Mouse (Mus musculus) bone marrow, adult 2 months (tissue): Measurements from ENCODE around the gene Crabp2. TPM values are rescaled to one million over a fixed set of nuclear protein-coding genes. Genes with fewer than 3 reads are reported as not detected.

ENCODE experiments used
- H3K27ac ChIP-seq: fragments of 200-500 bp; 2 replicates; pipeline ENCODE4 v1.5.1; 2012; ENCODE audit warnings: low read depth, mild to moderate bottlenecking, control low read depth, inconsistent platforms, low read length; ENCODE audit not compliant: control insufficient read depth, poor library complexity, insufficient read depth
- H3K4me1 ChIP-seq: fragments of 200-500 bp; 2 replicates; pipeline ENCODE4 v1.6.1; 2011; ENCODE audit warnings: low read length; ENCODE audit not compliant: control insufficient read depth, insufficient read depth
- H3K4me3 ChIP-seq: fragments of 200-500 bp; replicated peaks from 2 replicates; pipeline ENCODE3; 2011; ENCODE audit warnings: mild to moderate bottlenecking, low read depth, low read length, control low read depth; ENCODE audit not compliant: control insufficient read depth
- CTCF ChIP-seq: fragments of 200-500 bp; IDR thresholded peaks from 2 replicates; pipeline ENCODE4 v1.5.1; 2011; ENCODE audit warnings: low read length, control low read depth; ENCODE audit not compliant: control insufficient read depth, insufficient read depth
- POLR2A ChIP-seq: fragments of 200-500 bp; IDR thresholded peaks from 2 replicates; pipeline ENCODE4 v1.6.1; 2011; ENCODE audit warnings: low read depth, mild to moderate bottlenecking, control low read depth, low read length, borderline replicate concordance; ENCODE audit not compliant: control insufficient read depth
- WGBS: fragments of 180-500 bp; shearing (Covaris S2); methylation state at CpG from one replicate; pipeline ENCODE4 v1.1.7; 2018; 5-methylcytosine and 5-hydroxymethylcytosine counted together
- polyA plus RNA-seq: library from polyadenylated mRNA; stranded (reverse); fragments of >200 nt; gene quantifications from 2 replicates; pipeline ENCODE4 v1.2.4, GENCODE M21; 2011; ENCODE audit warnings: low replicate concordance; ENCODE audit not compliant: missing spikeins, insufficient read depth, insufficient read length

Crabp2 gene
- polyA plus RNA-seq, 1 experiment, result 3.3 TPM

GRCm38 (mm10) chr3:88000816-88001595 lies 52.5 kb downstream of the Crabp2 start:
- no peaks in the 10 kb centered on the region for H3K4me1 ChIP-seq
- TF ChIP-seq POLR2A (no peak), CTCF (no peak)
- H3K4me3 ChIP-seq, result no peak overlapping the region
- WGBS, result 20% methylated on average over 11 of the region's 11 CpGs
- no peak overlapping the region for H3K27ac ChIP-seq

GRCm38 (mm10) chr3:88002291-88002976 lies 54.0 kb downstream of the Crabp2 start:
- no peak overlapping the region for H3K27ac ChIP-seq
- TF ChIP-seq CTCF (no peak), POLR2A (no peak)
- no peaks in the 10 kb centered on the region for H3K4me1 ChIP-seq
- WGBS, result 7% methylated on average over 17 of the region's 17 CpGs
- H3K4me3 ChIP-seq, result no peak overlapping the region

Other genes starting within 250 kb of the Crabp2 start
- 1.4 and 11.7 TPM in 2 replicates for gene Lrrc71, start 200.0 kb upstream of the Crabp2 start, polyA plus RNA-seq
- not detected in 2 replicates for gene Ntrk1, start 153.5 kb upstream of the Crabp2 start, polyA plus RNA-seq
- not detected in 2 replicates for gene Insrr, start 151.7 kb upstream of the Crabp2 start, polyA plus RNA-seq
- gene Pear1, start 124.4 kb upstream of the Crabp2 start, polyA plus RNA-seq, result 17.6 and 22.4 TPM in 2 replicates
- 0.79 and 3.0 TPM in 2 replicates for gene Sh2d2a, start 101.9 kb upstream of the Crabp2 start, polyA plus RNA-seq
- gene Prcc, start 63.1 kb upstream of the Crabp2 start, polyA plus RNA-seq, result 30.5 and 56.5 TPM in 2 replicates
- gene Hdgf, start 42.3 kb upstream of the Crabp2 start, polyA plus RNA-seq, result 286 and 446 TPM in 2 replicates
- gene Mrpl24, start 29.2 kb upstream of the Crabp2 start, polyA plus RNA-seq, result 98.1 and 217 TPM in 2 replicates
- gene Isg20l2, start 18.4 kb upstream of the Crabp2 start, polyA plus RNA-seq, result 16.4 and 18.4 TPM in 2 replicates
- 16.2 and 27.7 TPM in 2 replicates for gene Rrnad1, start 17.9 kb upstream of the Crabp2 start, polyA plus RNA-seq
- 0.41 and 0.67 TPM in 2 replicates for gene Nes, start 22.4 kb downstream of the Crabp2 start, polyA plus RNA-seq
- gene Bcan, start 51.6 kb downstream of the Crabp2 start, polyA plus RNA-seq, result 0.95 TPM in 1 of 2 replicates, not detected in the other
- not detected in 2 replicates for gene Hapln2, start 78.9 kb downstream of the Crabp2 start, polyA plus RNA-seq
- 36.2 and 40.5 TPM in 2 replicates for gene Gpatch4, start 94.4 kb downstream of the Crabp2 start, polyA plus RNA-seq
- gene Naxe, start 109.8 kb downstream of the Crabp2 start, polyA plus RNA-seq, result 17.1 and 54.7 TPM in 2 replicates
- gene Ttc24, start 129.6 kb downstream of the Crabp2 start, polyA plus RNA-seq, result not detected in 2 replicates
- 11.5 and 21.5 TPM in 2 replicates for gene Iqgap3, start 133.3 kb downstream of the Crabp2 start, polyA plus RNA-seq
- 39.7 and 64.7 TPM in 2 replicates for gene Mef2d, start 193.7 kb downstream of the Crabp2 start, polyA plus RNA-seq